Mouse (Mus musculus) megakaryocyte, embryonic 14.5 days (primary cell): Measurements from ENCODE around the gene Fmo4. TPM values are rescaled to one million over a fixed set of nuclear protein-coding genes. Genes with fewer than 3 reads are reported as not detected.

Source experiments
- H3K27me3 ChIP-seq: replicated peaks from 2 replicates; pipeline ENCODE3; 2012; ENCODE audit warnings: inconsistent platforms
- H3K36me3 ChIP-seq: replicated peaks from 2 replicates; pipeline ENCODE3; 2012; ENCODE audit warnings: low read length, inconsistent platforms, mixed read lengths
- H3K4me1 ChIP-seq: 2 replicates; pipeline ENCODE4 v1.6.1; 2012; ENCODE audit warnings: inconsistent platforms
- H3K4me3 ChIP-seq: replicated peaks from 2 replicates; pipeline ENCODE3; 2012; ENCODE audit warnings: moderate library complexity, mild to moderate bottlenecking, inconsistent platforms
- H3K9me3 ChIP-seq: 2 replicates; pipeline ENCODE4 v1.6.1; 2012; ENCODE audit warnings: inconsistent platforms
- FLI1 ChIP-seq: IDR thresholded peaks from 2 replicates; pipeline ENCODE4 v1.6.1; 2012; ENCODE audit warnings: low read length, inconsistent platforms, mixed read lengths
- GATA1 ChIP-seq: IDR thresholded peaks from 3 replicates; pipeline ENCODE4 v1.6.1; 2012; ENCODE audit warnings: mixed read lengths, low read length, inconsistent platforms, borderline replicate concordance
- polyA plus RNA-seq: library from polyadenylated mRNA; stranded (reverse); fragments of >175 nt; gene quantifications from 2 replicates; pipeline ENCODE4 v1.2.3, GENCODE M21; 2012; ENCODE audit warnings: low replicate concordance; ENCODE audit not compliant: insufficient read depth

The Fmo4 gene
- not detected in 2 replicates for polyA plus RNA-seq

- no peaks in the 10 kb centered on the region for H3K4me1 ChIP-seq
- no peaks in the 10 kb centered on the region; the same call in 1 of the 2 replicates for H3K9me3 ChIP-seq
- no peaks in the 10 kb centered on the region for H3K27me3 ChIP-seq
- no peaks in the 10 kb centered on the region for H3K36me3 ChIP-seq
- no peak within 1 kb of the TSS for H3K4me3 ChIP-seq
- TF ChIP-seq FLI1 (no peak), GATA1 (no peak)
Measured at GRCm38 (mm10) chr1:162813836-162814156, at the start of gene Fmo4. Gene Fmo4, minus strand, starts transcription at chr1:162813972.

GRCm38 (mm10) chr1:162862328-162862727, 48.6 kb upstream of the Fmo4 start:
- no peaks in the 10 kb centered on the region for H3K36me3 ChIP-seq
- no peaks in the 10 kb centered on the region for H3K27me3 ChIP-seq
- H3K4me1 ChIP-seq: no peaks in the 10 kb centered on the region
- no peak for TF ChIP-seq FLI1
- no peak for TF ChIP-seq GATA1
- no peaks in the 10 kb centered on the region for H3K9me3 ChIP-seq
- H3K4me3 ChIP-seq: no peak overlapping the region

DNA sequence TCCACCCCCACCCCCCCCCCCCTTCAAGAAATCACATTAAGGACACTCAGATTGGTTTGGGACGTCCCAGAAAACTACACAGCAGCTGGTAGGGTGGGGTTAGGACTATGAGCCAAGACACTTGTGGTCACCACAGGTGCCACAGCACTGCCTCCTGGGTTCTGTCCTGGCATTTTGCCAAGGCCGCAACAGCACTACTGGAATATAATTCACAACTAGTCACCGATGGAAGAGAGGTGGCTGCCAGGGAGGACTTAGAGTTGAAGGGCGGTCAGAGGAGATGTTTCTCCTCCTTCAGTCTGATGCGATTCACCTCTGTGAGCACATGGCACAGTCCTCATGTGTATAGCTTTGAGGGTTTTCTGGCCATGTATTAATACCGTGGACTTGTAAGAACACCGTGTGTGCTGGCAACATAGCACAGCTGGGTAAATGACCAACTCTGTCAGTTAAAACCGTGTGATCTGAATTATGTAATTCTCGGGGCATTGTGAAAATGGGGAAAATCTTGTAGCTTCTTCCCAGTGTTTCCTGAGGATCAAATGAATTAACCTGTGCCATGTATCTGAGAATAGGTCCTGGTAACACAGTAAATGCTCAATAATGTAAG, 46.3 kb upstream of the Fmo4 start:
- TF ChIP-seq GATA1 (no peak), FLI1 (no peak)
- Histone ChIP-seq H3K4me1 (no peaks in the 10 kb centered on the region), H3K27me3 (no peaks in the 10 kb centered on the region), H3K4me3 (no peak overlapping the region), H3K36me3 (no peaks in the 10 kb centered on the region), H3K9me3 (no peaks in the 10 kb centered on the region)

GRCm38 (mm10) chr1:162859545-162859976, 45.8 kb upstream of the Fmo4 start:
- Histone ChIP-seq H3K27me3 (no peaks in the 10 kb centered on the region), H3K9me3 (no peaks in the 10 kb centered on the region), H3K4me3 (no peak overlapping the region), H3K4me1 (no peaks in the 10 kb centered on the region), H3K36me3 (no peaks in the 10 kb centered on the region)
- TF ChIP-seq FLI1: no peak
- no peak for TF ChIP-seq GATA1

DNA sequence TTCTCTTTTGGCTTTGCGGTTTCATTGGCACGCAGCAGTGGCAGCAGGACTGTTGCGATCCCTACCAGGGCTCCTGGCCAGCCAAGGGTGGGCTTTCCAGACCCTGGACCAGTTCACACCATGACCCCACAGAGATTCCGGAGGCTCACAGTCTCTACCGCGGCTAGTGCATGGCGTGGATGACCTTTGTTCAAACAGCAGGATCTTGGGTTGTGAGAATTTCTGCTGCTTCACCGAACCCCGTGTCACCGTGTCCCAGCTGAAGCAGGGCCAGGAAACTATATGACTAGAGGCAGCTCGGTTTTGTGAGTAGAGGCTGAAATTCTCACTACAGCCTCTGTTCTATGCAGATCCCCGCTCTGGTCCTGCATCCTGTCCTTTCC, 45.0 kb upstream of the Fmo4 start:
- H3K4me1 ChIP-seq: no peaks in the 10 kb centered on the region
- no peaks in the 10 kb centered on the region for H3K9me3 ChIP-seq
- H3K36me3 ChIP-seq: no peaks in the 10 kb centered on the region
- H3K4me3 ChIP-seq: no peak overlapping the region
- no peaks in the 10 kb centered on the region for H3K27me3 ChIP-seq
- TF ChIP-seq GATA1: no peak
- TF ChIP-seq FLI1: no peak

GRCm38 (mm10) chr1:162857766-162858747, 44.3 kb upstream of the Fmo4 start:
- no peak overlapping the region for H3K4me3 ChIP-seq
- TF ChIP-seq GATA1: no peak
- no peak for TF ChIP-seq FLI1
- no peaks in the 10 kb centered on the region for H3K9me3 ChIP-seq
- no peaks in the 10 kb centered on the region for H3K27me3 ChIP-seq
- no peaks in the 10 kb centered on the region for H3K36me3 ChIP-seq
- H3K4me1 ChIP-seq: no peaks in the 10 kb centered on the region

- no peaks in the 10 kb centered on the region for H3K27me3 ChIP-seq
- H3K9me3 ChIP-seq: no peaks in the 10 kb centered on the region
- no peaks in the 10 kb centered on the region for H3K36me3 ChIP-seq
- H3K4me1 ChIP-seq: no peaks in the 10 kb centered on the region
- TF ChIP-seq FLI1 (no peak), GATA1 (no peak)
- no peak overlapping the region for H3K4me3 ChIP-seq
Measured at GRCm38 (mm10) chr1:162853812-162854482, 40.2 kb upstream of the Fmo4 start.

- no peaks in the 10 kb centered on the region for H3K27me3 ChIP-seq
Measured at GRCm38 (mm10) chr1:162847554-162847953, 33.8 kb upstream of the Fmo4 start.

DNA sequence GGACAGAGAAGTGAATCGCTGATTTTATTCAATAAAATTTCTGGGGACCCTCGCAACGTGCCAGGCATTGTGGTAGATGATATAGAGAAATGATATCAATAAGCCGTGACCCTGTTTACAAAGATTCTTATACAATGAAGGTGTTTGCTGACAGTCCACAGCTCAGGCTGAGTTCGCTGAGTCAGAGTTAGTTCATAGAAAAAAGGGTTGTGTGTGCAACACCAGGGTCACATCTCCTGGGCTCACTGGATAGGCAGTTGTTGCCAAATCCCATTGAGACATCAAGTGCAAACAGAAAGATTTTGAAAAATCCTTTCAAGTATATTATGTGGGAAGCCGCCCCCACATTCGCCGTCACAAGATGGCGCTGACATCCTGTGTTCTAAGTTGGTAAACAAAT, 26.4 kb upstream of the Fmo4 start:
- no peaks in the 10 kb centered on the region for H3K4me1 ChIP-seq
- TF ChIP-seq FLI1 (no peak), GATA1 (no peak)
- H3K4me3 ChIP-seq: no peak overlapping the region
- H3K36me3 ChIP-seq: no peaks in the 10 kb centered on the region
- H3K27me3 ChIP-seq: no peaks in the 10 kb centered on the region
- no peaks in the 10 kb centered on the region; the same call in 1 of the 2 replicates for H3K9me3 ChIP-seq

More at GRCm38 (mm10) chr1:162847554-162847953, 33.8 kb upstream of the Fmo4 start:
- Histone ChIP-seq H3K9me3 (no peaks in the 10 kb centered on the region), H3K4me1 (no peaks in the 10 kb centered on the region), H3K4me3 (no peak overlapping the region), H3K36me3 (no peaks in the 10 kb centered on the region)
- no peak for TF ChIP-seq FLI1
- no peak for TF ChIP-seq GATA1

- no peaks in the 10 kb centered on the region for H3K27me3 ChIP-seq
- TF ChIP-seq FLI1: no peak
- TF ChIP-seq GATA1: no peak
- no peaks in the 10 kb centered on the region; the same call in 1 of the 2 replicates for H3K9me3 ChIP-seq
- no peak overlapping the region for H3K4me3 ChIP-seq
- H3K4me1 ChIP-seq: no peaks in the 10 kb centered on the region
- no peaks in the 10 kb centered on the region for H3K36me3 ChIP-seq
Measured at GRCm38 (mm10) chr1:162838976-162839375, 25.2 kb upstream of the Fmo4 start.
